Mouse (Mus musculus): Measurements from ENCODE around the gene Notch2.

Notch2 gene

GRCm38 (mm10) chr3:98050492-98051406, 37.4 kb downstream of the Notch2 start:
- DNase-seq (ENCODE audit: low spot score in 2 of 2), result no peak

- DNase-seq (ENCODE audit: low spot score in 2 of 2), result no peak
Measured at GRCm38 (mm10) chr3:98051407-98051968, 38.2 kb downstream of the Notch2 start.

GRCm38 (mm10) chr3:98052507-98053430, 39.4 kb downstream of the Notch2 start:
- peak; percentile 47 to 59 for DNase-seq (ENCODE audit: low spot score in 2 of 2)

- DNase-seq (ENCODE audit: low spot score in 2 of 2), result no peak
Measured at GRCm38 (mm10) chr3:98053817-98054216, 40.5 kb downstream of the Notch2 start.

- DNase-seq (ENCODE audit: low spot score in 2 of 2), result no peak
Measured at GRCm38 (mm10) chr3:98054334-98055007, 41.1 kb downstream of the Notch2 start.

- no peak for DNase-seq (ENCODE audit: low spot score in 2 of 2)
Measured at GRCm38 (mm10) chr3:98055008-98055345, 41.6 kb downstream of the Notch2 start.

- no peak for DNase-seq (ENCODE audit: low spot score in 2 of 2)
Measured at GRCm38 (mm10) chr3:98055808-98056728, 42.7 kb downstream of the Notch2 start.

- no peak for DNase-seq (ENCODE audit: low spot score in 2 of 2)
Measured at GRCm38 (mm10) chr3:98056956-98057365, 43.6 kb downstream of the Notch2 start.

- no peak for DNase-seq (ENCODE audit: low spot score in 2 of 2)
Measured at GRCm38 (mm10) chr3:98059076-98059475, 45.7 kb downstream of the Notch2 start.

- no peak for DNase-seq (ENCODE audit: low spot score in 2 of 2)
Measured at GRCm38 (mm10) chr3:98060981-98061660, 47.8 kb downstream of the Notch2 start.

- DNase-seq (ENCODE audit: low spot score in 2 of 2), result no peak
Measured at GRCm38 (mm10) chr3:98061661-98062330, 48.5 kb downstream of the Notch2 start.

GRCm38 (mm10) chr3:98062591-98063185, 49.4 kb downstream of the Notch2 start:
- no peak for DNase-seq (ENCODE audit: low spot score in 2 of 2)

- peak; percentile 73 to 74 for DNase-seq (ENCODE audit: low spot score in 2 of 2)
Measured at GRCm38 (mm10) chr3:98063186-98063771, 50.0 kb downstream of the Notch2 start.

GRCm38 (mm10) chr3:98063833-98064232, 50.5 kb downstream of the Notch2 start:
- no peak for DNase-seq (ENCODE audit: low spot score in 2 of 2)

GRCm38 (mm10) chr3:98065004-98065403, 51.7 kb downstream of the Notch2 start:
- no peak for DNase-seq (ENCODE audit: low spot score in 2 of 2)

GRCm38 (mm10) chr3:98066434-98066833, 53.1 kb downstream of the Notch2 start:
- DNase-seq (ENCODE audit: low spot score in 2 of 2), result no peak

- peak; percentile 62 to 75 for DNase-seq (ENCODE audit: low spot score in 2 of 2)
Measured at GRCm38 (mm10) chr3:98067413-98067812, 54.1 kb downstream of the Notch2 start.

GRCm38 (mm10) chr3:98067852-98068491, 54.6 kb downstream of the Notch2 start:
- peak in 1 of 2 experiments; percentile 46 for DNase-seq (ENCODE audit: low spot score in 2 of 2)

Measured in right cerebral cortex, postnatal 10 days (tissue).